Mouse (Mus musculus) intestine, embryonic 16.5 days (tissue): Measurements from ENCODE around the gene Gm17657. TPM values are rescaled to one million over a fixed set of nuclear protein-coding genes. Genes with fewer than 3 reads are reported as not detected.

Experiments used
- ATAC-seq: fragments of 200-750 bp; cut with Nextera tagmentation; 2 replicates; pipeline ENCODE4 v1.8.0; 2017; ENCODE audit warnings: moderate TSS enrichment, moderate library complexity
- H3K27ac ChIP-seq: fragments of 300-500 bp; sonication (generic); 2 replicates; pipeline ENCODE4 v1.5.1; 2014; ENCODE audit warnings: mild to moderate bottlenecking, low read length
- H3K27me3 ChIP-seq: fragments of 300-500 bp; sonication (generic); replicated peaks from 2 replicates; pipeline ENCODE4 v1.6.1; 2014; ENCODE audit warnings: low read length, control low read depth, mixed read lengths; ENCODE audit not compliant: control insufficient read depth, insufficient read depth
- H3K36me3 ChIP-seq: fragments of 300-500 bp; sonication (generic); 2 replicates; pipeline ENCODE4 v1.6.1; 2014; ENCODE audit warnings: low read length, control low read depth; ENCODE audit not compliant: control insufficient read depth, insufficient read depth
- H3K4me1 ChIP-seq: fragments of 300-500 bp; sonication (generic); 2 replicates; pipeline ENCODE4 v1.6.1; 2014; ENCODE audit warnings: low read length, control low read depth, mixed read lengths; ENCODE audit not compliant: control insufficient read depth, insufficient read depth
- H3K4me2 ChIP-seq: fragments of 300-500 bp; sonication (generic); 2 replicates; pipeline ENCODE4 v1.6.1; 2014; ENCODE audit warnings: low read depth, low read length, control low read depth
- H3K4me3 ChIP-seq: fragments of 300-500 bp; sonication (generic); 2 replicates; pipeline ENCODE4 v1.5.1; 2014; ENCODE audit warnings: mild to moderate bottlenecking, low read length
- H3K9ac ChIP-seq: fragments of 300-500 bp; sonication (generic); 2 replicates; pipeline ENCODE4 v1.6.1; 2014; ENCODE audit warnings: low read depth, low read length
- H3K9me3 ChIP-seq: fragments of 300-500 bp; sonication (generic); 2 replicates; pipeline ENCODE4 v1.6.1; 2016; ENCODE audit warnings: low read length, control low read depth; ENCODE audit not compliant: control insufficient read depth
- WGBS: fragments of 180-500 bp; shearing (Covaris S2); extraction: QIAGEN DNeasy Blood & Tissue Kit; methylation state at CpG from one replicate; pipeline ENCODE4 v1.1.7; 2014; 5-methylcytosine and 5-hydroxymethylcytosine counted together
- polyA plus RNA-seq: library from polyadenylated mRNA; unstranded; fragments of >200 nt; fragmentation: Nextera tagmentation; extraction: Ambion mirVana; gene quantifications from 2 replicates; pipeline ENCODE4 v1.2.1, GENCODE M21; 2015

Gm17657 gene
- polyA plus RNA-seq: not detected in 2 replicates

- Histone ChIP-seq H3K27me3 (no peaks in the 10 kb centered on the region), H3K4me3 (peak within 1 kb of the TSS; percentile 97), H3K4me1 (peaks cover 18% of the 10 kb centered on the region), H3K9ac (peak within 1 kb of the TSS; percentile 97), H3K36me3 (no peaks in the 10 kb centered on the region), H3K9me3 (no peaks in the 10 kb centered on the region), H3K4me2 (peak within 1 kb of the TSS; percentile 95), H3K27ac (peak within 1 kb of the TSS; percentile 41; the same call in 1 of the 2 replicates)
- ATAC-seq: peak; percentile 99
- WGBS: 0% methylated on average over 44 of the region's 44 CpGs
These were observed at the start of gene Gm17657, which contains the start of gene Tbc1d22b for GRCm38 (mm10) chr17:29549543-29550428. Gene Gm17657 (minus strand): TSS chr17:29549638. Gene Tbc1d22b (plus strand): TSS chr17:29549785.

DNA sequence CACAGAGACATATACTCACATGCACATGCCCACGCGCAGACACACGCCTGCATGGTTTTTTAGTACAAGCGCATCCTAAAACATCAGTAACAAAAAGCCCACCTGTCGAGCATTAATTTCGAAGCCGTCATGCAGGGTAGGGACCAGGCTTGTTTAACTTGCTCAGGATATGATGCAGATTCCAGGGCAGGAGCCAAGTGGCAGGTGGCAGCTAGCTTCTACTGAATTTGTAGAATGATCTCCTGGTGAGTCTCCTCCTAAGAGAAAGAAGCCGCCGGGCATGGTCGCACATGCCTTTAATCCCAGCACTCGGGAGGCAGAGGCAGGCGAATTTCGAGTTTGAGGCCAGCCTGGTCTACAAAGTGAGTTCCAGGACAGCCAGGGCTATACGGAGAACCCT lies 49.6 kb upstream of the Gm17657 start:
- Histone ChIP-seq H3K27ac (no peak overlapping the region), H3K9me3 (no peaks in the 10 kb centered on the region), H3K36me3 (0 out of 2 replicates have a peak, but pooled peaks cover 6% of the 10 kb centered on the region), H3K9ac (no peak overlapping the region), H3K4me3 (no peak overlapping the region), H3K4me1 (peaks cover 5% of the 10 kb centered on the region), H3K4me2 (no peak overlapping the region), H3K27me3 (no peaks in the 10 kb centered on the region)
- 94% methylated on average over 14 of the region's 14 CpGs for WGBS
- ATAC-seq: no peak

- 0 out of 2 replicates have a peak, but pooled peaks cover 6% of the 10 kb centered on the region for H3K36me3 ChIP-seq
These were observed 47.3 kb upstream of the Gm17657 start for GRCm38 (mm10) chr17:29596771-29597132.

GRCm38 (mm10) chr17:29595891-29596770 lies 46.7 kb upstream of the Gm17657 start:
- Histone ChIP-seq H3K36me3 (peaks cover 8% of the 10 kb centered on the region; the same call in 1 of the 2 replicates), H3K27ac (no peak overlapping the region), H3K4me3 (no peak overlapping the region), H3K4me1 (peaks cover 5% of the 10 kb centered on the region), H3K4me2 (no peak overlapping the region), H3K9ac (no peak overlapping the region), H3K27me3 (no peaks in the 10 kb centered on the region), H3K9me3 (no peaks in the 10 kb centered on the region)
- 80% methylated on average over 15 of the region's 15 CpGs for WGBS
- ATAC-seq: no peak

More at GRCm38 (mm10) chr17:29596771-29597132, 47.3 kb upstream of the Gm17657 start:
- no peak overlapping the region for H3K4me2 ChIP-seq
- H3K4me1 ChIP-seq: peaks cover 5% of the 10 kb centered on the region
- WGBS: 84% methylated on average over 13 of the region's 13 CpGs
- 0 out of 2 replicates have a peak, but pooled peaks have one; percentile 57 for ATAC-seq
- H3K9ac ChIP-seq: no peak overlapping the region
- no peaks in the 10 kb centered on the region for H3K27me3 ChIP-seq
- no peaks in the 10 kb centered on the region for H3K9me3 ChIP-seq
- no peak overlapping the region for H3K4me3 ChIP-seq
- no peak overlapping the region for H3K27ac ChIP-seq

- WGBS: 61% methylated on average over 11 of the region's 11 CpGs
- Histone ChIP-seq H3K27ac (0 out of 2 replicates have a peak overlapping the region, but pooled peaks have one; percentile 17), H3K9me3 (no peaks in the 10 kb centered on the region), H3K27me3 (no peaks in the 10 kb centered on the region), H3K4me1 (peaks cover 6% of the 10 kb centered on the region; the same call in 1 of the 2 replicates), H3K4me2 (no peak overlapping the region), H3K36me3 (peaks cover 2% of the 10 kb centered on the region; the same call in 1 of the 2 replicates), H3K9ac (no peak overlapping the region), H3K4me3 (no peak overlapping the region)
- no peak for ATAC-seq
These were observed 39.9 kb upstream of the Gm17657 start for GRCm38 (mm10) chr17:29589221-29589898.

- H3K9me3 ChIP-seq: no peaks in the 10 kb centered on the region
- H3K27ac ChIP-seq: no peak overlapping the region
- ATAC-seq: peak; percentile 53
- H3K4me1 ChIP-seq: peaks cover 6% of the 10 kb centered on the region; the same call in 1 of the 2 replicates
- WGBS: 75% methylated on average over 9 of the region's 9 CpGs
- no peaks in the 10 kb centered on the region for H3K27me3 ChIP-seq
- H3K36me3 ChIP-seq: peaks cover 2% of the 10 kb centered on the region; the same call in 1 of the 2 replicates
- no peak overlapping the region for H3K4me2 ChIP-seq
- no peak overlapping the region for H3K4me3 ChIP-seq
- H3K9ac ChIP-seq: no peak overlapping the region
These were observed 37.5 kb upstream of the Gm17657 start for GRCm38 (mm10) chr17:29586921-29587320.

DNA sequence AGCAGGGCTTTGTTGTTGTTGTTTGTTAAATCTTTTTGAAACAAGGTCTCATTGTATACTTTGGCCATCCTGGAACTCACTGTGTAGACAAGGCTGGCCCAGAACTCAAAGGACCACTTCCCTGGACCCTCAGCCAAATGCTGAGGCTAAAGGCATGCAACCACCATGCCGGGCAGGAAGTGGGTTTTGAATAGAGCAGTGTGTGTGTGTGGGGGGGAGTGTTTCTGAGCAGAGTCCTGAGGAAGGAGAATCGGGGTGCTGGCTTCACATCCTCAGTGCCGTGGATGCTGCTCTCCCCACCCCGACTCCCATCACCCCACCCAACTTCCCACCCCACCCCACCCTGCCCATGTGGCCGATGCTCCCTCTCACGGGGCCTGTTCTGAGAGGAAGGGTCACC lies 36.0 kb upstream of the Gm17657 start:
- H3K4me3 ChIP-seq: no peak overlapping the region
- H3K4me2 ChIP-seq: no peak overlapping the region
- H3K4me1 ChIP-seq: peaks cover 6% of the 10 kb centered on the region; the same call in 1 of the 2 replicates
- H3K9me3 ChIP-seq: no peaks in the 10 kb centered on the region
- no peaks in the 10 kb centered on the region for H3K36me3 ChIP-seq
- H3K9ac ChIP-seq: no peak overlapping the region
- no peak for ATAC-seq
- H3K27me3 ChIP-seq: no peaks in the 10 kb centered on the region
- 84% methylated on average over 6 of the region's 6 CpGs for WGBS
- H3K27ac ChIP-seq: no peak overlapping the region

DNA sequence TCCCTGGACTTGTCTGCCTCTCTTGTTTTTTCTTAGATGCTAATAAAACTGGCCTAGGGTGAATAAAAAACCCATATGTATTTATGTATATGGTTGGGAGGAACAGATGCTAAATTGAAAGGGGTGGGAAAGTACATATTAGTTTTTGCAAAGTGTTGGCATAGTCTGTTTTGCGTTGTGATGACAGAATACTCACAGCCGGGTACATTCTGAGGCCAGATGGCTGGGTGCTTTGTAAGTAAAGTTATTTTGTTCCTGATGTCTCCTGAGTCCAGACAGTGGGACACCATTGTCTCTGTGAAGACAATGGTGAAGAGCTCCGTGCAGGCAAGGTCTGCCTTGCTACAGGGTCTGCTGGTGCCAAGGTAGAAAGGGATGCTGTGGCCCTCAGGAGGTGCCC lies 35.3 kb upstream of the Gm17657 start:
- Histone ChIP-seq H3K27ac (no peak overlapping the region), H3K4me2 (no peak overlapping the region), H3K4me1 (peaks cover 6% of the 10 kb centered on the region; the same call in 1 of the 2 replicates), H3K9ac (no peak overlapping the region), H3K9me3 (no peaks in the 10 kb centered on the region), H3K36me3 (no peaks in the 10 kb centered on the region), H3K27me3 (no peaks in the 10 kb centered on the region), H3K4me3 (no peak overlapping the region)
- ATAC-seq: no peak
- 78% methylated on average over 3 of the region's 3 CpGs for WGBS
